Mouse (Mus musculus) liver, adult (tissue): ENCODE measurements at regions not wholly inside any gene's neighbourhood (a gene's known extent, or its start where the extent isn't known, plus 50 kb on each side); places are given as distances from the start of the nearest gene placed in this dataset.

ENCODE experiments used
- GATA4 ChIP-seq: IDR thresholded peaks from 2 replicates; pipeline ENCODE4 v1.6.1; 2014; ENCODE audit warnings: mild to moderate bottlenecking, low read length; ENCODE audit not compliant: insufficient replicate concordance

DNA sequence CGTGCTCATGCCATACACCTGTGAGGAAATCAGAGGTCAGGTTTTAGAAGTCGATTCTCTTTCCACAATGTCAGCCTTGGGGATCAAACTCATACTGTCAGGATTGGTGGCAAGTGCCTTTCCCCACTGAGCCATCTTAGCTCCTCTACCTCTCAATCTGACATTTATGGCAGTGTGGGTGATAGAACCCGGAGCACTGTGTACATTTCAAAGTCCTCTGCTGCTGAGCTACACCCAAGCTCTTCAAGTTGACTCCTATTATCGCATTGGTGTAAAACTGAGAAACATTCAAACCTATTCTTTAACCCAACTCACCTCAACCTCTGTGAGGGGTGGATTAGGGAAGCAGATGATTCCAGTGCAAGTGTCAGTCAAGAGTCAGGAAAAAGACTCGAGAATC, 435.9 kb upstream of the Auts2 start:
- no peak for TF ChIP-seq GATA4

GRCm38 (mm10) chr5:132975303-132975932, 432.3 kb upstream of the Auts2 start:
- TF ChIP-seq GATA4, result no peak

GRCm38 (mm10) chr5:132974876-132975275, 431.7 kb upstream of the Auts2 start:
- TF ChIP-seq GATA4, result no peak

GRCm38 (mm10) chr5:132971046-132971445, 427.9 kb upstream of the Auts2 start:
- TF ChIP-seq GATA4, result no peak

DNA sequence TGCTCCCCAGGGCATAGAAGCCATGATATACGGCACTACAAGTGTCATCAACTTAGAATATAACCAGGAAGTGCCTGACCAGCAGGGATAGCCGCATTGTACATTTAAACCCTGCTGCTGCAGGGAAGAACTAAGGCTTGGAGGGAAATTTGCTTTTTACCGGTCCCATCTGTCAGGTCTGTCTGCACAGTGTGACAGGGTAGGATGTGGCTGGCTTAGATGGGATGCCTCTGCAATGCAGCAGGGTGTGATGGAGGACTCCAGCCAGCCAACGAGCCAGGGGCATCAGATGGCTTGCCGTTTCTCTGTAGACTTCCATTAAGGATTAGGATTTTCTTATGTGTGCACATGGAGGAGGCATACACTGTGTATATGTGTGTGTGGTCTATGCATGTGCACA, 426.2 kb upstream of the Auts2 start:
- TF ChIP-seq GATA4, result no peak

DNA sequence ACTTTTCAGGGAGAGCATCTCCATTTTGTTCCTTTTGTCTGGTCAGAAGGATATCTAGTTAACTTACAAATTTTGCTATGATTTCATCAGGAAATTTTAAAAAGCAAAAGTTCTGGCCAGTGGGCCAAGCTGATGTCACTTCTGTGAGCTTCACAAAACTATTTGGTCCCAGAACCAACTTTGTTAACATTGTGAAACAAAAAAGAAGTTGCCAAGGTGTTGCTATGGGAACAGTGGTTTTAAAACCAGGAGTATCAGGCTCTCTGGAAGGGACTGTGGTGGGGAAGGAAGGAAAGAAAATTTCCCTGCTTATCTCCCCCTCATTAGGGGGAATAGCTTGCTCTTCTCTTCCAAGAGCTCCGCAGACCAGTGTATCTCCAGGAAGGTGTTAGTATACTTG, 416.8 kb upstream of the Auts2 start:
- no peak for TF ChIP-seq GATA4

DNA sequence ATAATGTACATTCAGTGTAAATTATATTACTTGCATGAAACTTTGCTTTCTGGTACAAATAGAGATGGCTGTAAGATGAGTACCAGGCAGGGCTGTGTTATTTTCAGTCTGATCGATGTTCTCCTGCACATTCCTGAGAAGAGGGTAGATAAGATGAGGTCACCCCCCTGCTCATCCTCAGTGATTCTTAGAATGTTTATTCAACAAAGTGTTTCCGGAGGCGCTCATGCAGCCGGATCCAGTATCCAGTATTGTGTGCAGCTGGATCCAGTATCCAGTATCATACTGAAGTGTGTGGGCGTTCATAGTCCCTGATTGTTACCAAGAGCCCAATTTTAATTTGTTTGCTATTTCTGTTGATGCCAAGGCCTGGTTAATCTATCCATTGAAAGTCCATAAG, 413.0 kb upstream of the Auts2 start:
- TF ChIP-seq GATA4, result no peak

DNA sequence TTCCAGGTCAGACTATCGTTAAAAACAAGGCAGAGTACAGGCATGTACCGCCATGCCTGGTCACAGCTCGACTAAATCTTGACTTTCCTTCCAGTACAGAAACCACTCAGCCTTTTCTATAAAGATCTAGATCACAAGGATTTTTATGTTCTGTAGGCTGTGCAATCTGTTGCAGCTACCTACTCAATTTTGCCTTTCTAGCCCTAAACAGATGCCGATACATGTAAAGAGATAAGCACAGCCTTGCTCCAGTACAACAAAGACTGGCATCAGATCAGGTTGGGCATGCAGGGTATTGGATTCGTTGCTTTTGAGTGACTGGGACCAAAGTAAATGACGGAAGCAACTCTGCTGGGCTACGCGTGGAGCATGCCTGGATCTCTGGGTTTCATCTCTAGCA, 411.9 kb upstream of the Auts2 start:
- TF ChIP-seq GATA4, result no peak

GRCm38 (mm10) chr5:132933439-132933980, 390.4 kb upstream of the Auts2 start:
- TF ChIP-seq GATA4, result no peak

GRCm38 (mm10) chr5:132923365-132923764, 380.2 kb upstream of the Auts2 start:
- no peak for TF ChIP-seq GATA4

GRCm38 (mm10) chr5:132909056-132909455, 365.9 kb upstream of the Auts2 start:
- no peak for TF ChIP-seq GATA4

- TF ChIP-seq GATA4, result no peak
These were observed 365.1 kb upstream of the Auts2 start for GRCm38 (mm10) chr5:132908220-132908619.

DNA sequence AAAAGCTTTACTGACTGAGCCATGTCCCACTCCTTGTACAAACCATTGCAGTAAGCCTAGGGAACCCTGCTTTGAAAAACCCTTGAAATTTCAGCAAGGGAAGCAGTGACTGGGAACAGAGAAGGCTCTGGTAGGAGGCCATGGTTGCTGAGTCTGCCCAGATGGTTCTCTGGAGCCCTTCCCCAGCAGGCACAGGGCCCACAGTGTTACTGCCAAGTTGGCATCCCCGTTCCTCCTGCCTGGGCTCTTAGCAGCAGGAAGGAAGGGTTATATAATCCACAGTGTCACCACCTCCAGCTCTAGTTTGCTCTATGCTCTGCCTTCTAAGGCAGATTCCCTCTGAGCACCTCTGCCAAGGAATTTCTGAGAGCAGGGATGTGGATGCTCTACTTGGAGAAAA, 349.4 kb upstream of the Auts2 start:
- no peak for TF ChIP-seq GATA4

DNA sequence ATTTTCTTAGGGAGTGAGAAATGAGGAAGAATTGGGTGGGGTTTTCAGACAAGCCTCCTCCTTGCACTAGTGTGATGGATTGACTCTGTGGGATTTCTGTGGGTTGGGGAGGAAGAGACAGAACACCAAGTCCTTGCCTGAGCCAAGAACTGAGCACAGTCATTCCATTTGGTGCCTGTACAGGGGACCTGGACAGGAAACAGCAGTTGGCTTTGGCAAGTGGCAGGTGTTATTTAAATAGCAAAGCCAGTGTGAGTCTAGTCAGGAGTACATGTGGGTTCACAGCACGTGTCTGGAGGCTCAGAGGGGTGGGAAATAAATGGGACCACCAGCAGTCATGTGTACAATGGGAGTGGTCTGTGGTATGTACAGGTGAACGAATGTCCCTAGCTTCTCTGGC, 341.0 kb upstream of the Auts2 start:
- no peak for TF ChIP-seq GATA4

DNA sequence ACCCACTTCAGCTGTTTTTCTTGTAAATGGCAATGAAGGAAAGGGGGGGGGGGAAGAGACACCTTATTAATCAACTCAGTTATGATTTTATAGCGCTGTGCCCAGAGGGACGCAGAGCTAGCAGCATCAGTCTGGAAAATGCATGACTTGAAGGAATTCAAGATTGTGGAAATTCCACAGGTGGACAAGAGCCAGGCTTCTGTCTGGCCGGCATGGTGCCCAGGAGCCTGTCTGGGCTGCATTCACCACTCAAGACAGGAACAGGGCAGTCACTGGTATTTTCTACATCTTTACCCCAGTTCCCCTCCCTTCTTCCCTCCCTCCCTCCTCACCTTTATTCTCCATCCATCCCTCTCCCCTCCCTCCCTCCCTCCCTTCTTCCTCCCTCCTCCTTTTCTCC, 339.1 kb upstream of the Auts2 start:
- TF ChIP-seq GATA4, result no peak

- TF ChIP-seq GATA4, result no peak
These were observed 338.0 kb upstream of the Auts2 start for GRCm38 (mm10) chr5:132881170-132881569.

GRCm38 (mm10) chr5:132876336-132876840, 333.2 kb upstream of the Auts2 start:
- TF ChIP-seq GATA4, result no peak
